ENCODE assay signal across 9 mouse cellular contexts in the genomic region with DNA sequence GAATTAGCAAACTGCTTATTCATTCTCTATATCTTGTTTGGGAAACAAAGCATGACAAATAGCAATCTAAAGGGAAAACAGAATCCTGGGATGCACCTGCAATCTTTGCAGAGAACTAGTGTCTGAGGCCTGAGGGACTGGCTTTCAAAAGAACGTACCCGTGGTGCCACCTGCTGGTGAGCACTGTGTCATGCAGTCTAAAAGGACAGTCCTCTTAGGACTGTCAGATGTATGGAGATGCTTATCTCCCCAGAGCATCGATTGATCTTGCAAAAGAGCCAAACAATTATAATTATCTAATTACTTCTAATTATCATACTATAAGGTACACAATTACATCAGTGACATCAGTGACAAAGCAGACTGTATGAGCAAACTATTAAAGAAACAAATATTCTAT. TPM values are rescaled to one million over a fixed set of nuclear protein-coding genes. Genes with fewer than 3 reads are reported as not detected.
DNase-seq lines count a peak whose midpoint lies in the region; ATAC-seq and TF ChIP-seq lines count a peak whose summit lies in the region.
"Had no signal": no experiment of that assay in that cellular context is flagged by ENCODE, and none has a peak within 500 bp of the region (broad histone marks: within the 10 kb centered on the region; RNA-seq: fewer than 3 reads in every experiment).

No protein-coding gene starts in this region.

- no peaks in the 10 kb centered on the region for H3K9me3 ChIP-seq in ES-E14 (ENCODE audit: control insufficient read depth, insufficient read depth, low read depth, low read length)
- H3K9me3 ChIP-seq in embryonic facial prominence, embryonic 15.5 days (replicated peaks): no peaks in the 10 kb centered on the region
- H3K9me3 ChIP-seq: limb, embryonic 15.5 days had no signal

- H3K4me1 ChIP-seq in ES-E14 (ENCODE audit: control insufficient read depth in 2 of 2, insufficient read depth in 2 of 2, low read length in 2 of 2, poor library complexity in 1 of 2): no peaks in the 10 kb centered on the region
- H3K4me1 ChIP-seq in bone marrow macrophage, adult 2 months (ENCODE audit: control insufficient read depth, insufficient read depth, low read length): 0 out of 2 replicates have a peak, but pooled peaks cover 2% of the 10 kb centered on the region
- no peaks in the 10 kb centered on the region for H3K4me1 ChIP-seq in embryonic facial prominence, embryonic 15.5 days
- H3K4me1 ChIP-seq: limb, embryonic 15.5 days had no signal

- H3K4me2 ChIP-seq in embryonic facial prominence, embryonic 15.5 days (replicated peaks): no peak overlapping the region
- H3K4me2 ChIP-seq: limb, embryonic 15.5 days had no signal

- no peaks in the 10 kb centered on the region for H3K36me3 ChIP-seq in ES-E14 (ENCODE audit: control insufficient read depth, insufficient read depth, low read length, poor library complexity, severe bottlenecking)
- no peaks in the 10 kb centered on the region for H3K36me3 ChIP-seq in embryonic facial prominence, embryonic 15.5 days
- H3K36me3 ChIP-seq: limb, embryonic 15.5 days had no signal

- no peak overlapping the region for H3K4me3 ChIP-seq in ES-E14 (ENCODE audit: insufficient read depth in 1 of 2, low read depth in 1 of 2, low read length in 2 of 2, poor library complexity in 1 of 2, severe bottlenecking in 1 of 2)
- no peak overlapping the region for H3K4me3 ChIP-seq in bone marrow macrophage, adult 2 months (ENCODE audit: insufficient read depth, low read length)
- H3K4me3 ChIP-seq in embryonic facial prominence, embryonic 15.5 days (replicated peaks): no peak overlapping the region
- H3K4me3 ChIP-seq: limb, embryonic 15.5 days had no signal

- DNase-seq in ES-E14 (ENCODE audit: low read depth, low spot score): peak; percentile 56
- DNase-seq in heart, postnatal 4 days: peak; percentile 69
- DNase-seq in layer of hippocampus, adult 18-20 months (ENCODE audit: low spot score in 2 of 2): peak; percentile 61 to 83
- DNase-seq in lung, postnatal 14 days: peak; percentile 73
- DNase-seq in retina, embryonic 14.5 days (ENCODE audit: low spot score): peak; percentile 88
- peak; percentile 67 to 70 for DNase-seq in thymus, postnatal 36 days

- in situ Hi-C loops in ES-E14 (cut with MboI; ENCODE audit: low sequenced_read_pairs in 2 of 2, unreplicated experiment in 2 of 2): no loop called here

- 0 out of 2 replicates have a peak, but pooled peaks have one; percentile 67 for ATAC-seq in embryonic facial prominence, embryonic 15.5 days (ENCODE audit: insufficient number of reproducible peaks, low FRiP score, low TSS enrichment, low read depth)

- no peak overlapping the region for H3K27ac ChIP-seq in ES-E14 (ENCODE audit: insufficient read depth, low read depth, low read length, poor library complexity, severe bottlenecking)
- H3K27ac ChIP-seq in bone marrow macrophage, adult 2 months (ENCODE audit: insufficient read depth, low read depth, low read length): no peak overlapping the region
- no peak overlapping the region for H3K27ac ChIP-seq in embryonic facial prominence, embryonic 15.5 days (replicated peaks)
- H3K27ac ChIP-seq: limb, embryonic 15.5 days had no signal

- peak; percentile 40; the same call in 1 of the 2 replicates for TF ChIP-seq CTCF in bone marrow macrophage, adult 2 months (IDR thresholded peaks at IDR 0.05; ENCODE audit: low read depth, low read length)

- 4% methylated on average over 3 of the region's 3 CpGs for WGBS in embryonic facial prominence, embryonic 15.5 days

- H3K9ac ChIP-seq in ES-E14 (ENCODE audit: insufficient read depth, low read depth, low read length, poor library complexity, severe bottlenecking): no peak overlapping the region
- H3K9ac ChIP-seq in embryonic facial prominence, embryonic 15.5 days: no peak overlapping the region
- H3K9ac ChIP-seq: limb, embryonic 15.5 days had no signal

- no peak for TF ChIP-seq POLR2A in bone marrow macrophage, adult 2 months (IDR thresholded peaks at IDR 0.05; ENCODE audit: borderline replicate concordance, low read depth, low read length)

- no peaks in the 10 kb centered on the region for H3K27me3 ChIP-seq in embryonic facial prominence, embryonic 15.5 days
- H3K27me3 ChIP-seq: limb, embryonic 15.5 days had no signal

TF ChIP-seq in ES-E14, 5 proteins besides CTCF, POLR2A, EP300 and RAD21:
- TF ChIP-seq CHD2 (IDR thresholded peaks at IDR 0.05; ENCODE audit: low read depth, low read length): no peak
- TF ChIP-seq HCFC1 (IDR thresholded peaks at IDR 0.05; ENCODE audit: borderline replicate concordance, insufficient read depth, low read length): no peak
- TF ChIP-seq ZC3H11A (IDR thresholded peaks at IDR 0.05; ENCODE audit: borderline replicate concordance, low read depth, low read length): peak; percentile 90; the same call in 1 of the 2 replicates
- no peak for TF ChIP-seq ZNF384 (IDR thresholded peaks at IDR 0.05; ENCODE audit: low read depth, low read length)

RNA-seq across cellular contexts. Expression of a gene that starts 25.4 kb away (rescaled TPM):
- 0.74 and 0.80 TPM in 2 replicates for total RNA-seq in ES-E14 (2012; rRNA removed)
- 2.9 TPM in 2 replicates for polyA plus RNA-seq in bone marrow macrophage, adult 2 months (2012; ENCODE audit: insufficient read depth, insufficient read length, missing spikeins)
- polyA plus RNA-seq in embryonic facial prominence, embryonic 15.5 days (2015; fragmentation: Nextera tagmentation; extraction: Ambion mirVana): 8.2 and 8.8 TPM in 2 replicates
- total RNA-seq in heart, postnatal 4 days (2021): 10 to 100 TPM; 11.6 to 13.7 TPM
- total RNA-seq in layer of hippocampus, adult 18-20 months (2021): 1 to 10 TPM; 1.2 to 1.6 TPM
